ENCODE assay signal across 21 mouse cellular contexts in genomic region chr3:138813139-138813810, GRCm38 (mm10).
DNase-seq lines count a peak whose midpoint lies in the region; ATAC-seq and TF ChIP-seq lines count a peak whose summit lies in the region.
"Had no signal": no experiment of that assay in that cellular context is flagged by ENCODE, and none has a peak within 500 bp of the region (broad histone marks: within the 10 kb centered on the region; RNA-seq: fewer than 3 reads in every experiment).

No protein-coding gene starts in this region.

- 86% methylated on average over 13 of the region's 13 CpGs for WGBS in midbrain, embryonic 10.5 days
- WGBS in midbrain, embryonic 15.5 days, result 72% methylated on average over 13 of the region's 13 CpGs

- dilution Hi-C loops in CH12.LX (cut with MboI; ENCODE audit: extremely low pct_ligation_motif_present, extremely low pct_unique_long_range_greater_than_20kb, low sequenced_read_pairs), result no loop called here

- H3K36me3 ChIP-seq in midbrain, embryonic 10.5 days, result no peaks in the 10 kb centered on the region
- H3K36me3 ChIP-seq in midbrain, embryonic 15.5 days (replicated peaks), result no peaks in the 10 kb centered on the region
- peaks cover 0 to 19% of the 10 kb centered on the region in 2 experiments for H3K36me3 ChIP-seq in CH12.LX (replicated peaks in 1 of 2; ENCODE audit: control insufficient read depth in 1 of 2, insufficient read depth in 1 of 2, low read length in 1 of 2)
- H3K36me3 ChIP-seq: embryonic facial prominence, embryonic 13.5 days; G1E; hindbrain, embryonic 15.5 days; liver, embryonic 12.5 days; midbrain, embryonic 12.5 days had no signal

- H3K4me3 ChIP-seq in midbrain, embryonic 10.5 days, result no peak overlapping the region
- H3K4me3 ChIP-seq in midbrain, embryonic 15.5 days, result no peak overlapping the region
- peak overlapping the region in 2 of 3 experiments; percentile 7 to 23 for H3K4me3 ChIP-seq in CH12.LX (replicated peaks in 1 of 3; ENCODE audit: low read depth in 2 of 3, low read length in 2 of 3, poor library complexity in 1 of 3)
- H3K4me3 ChIP-seq: embryonic facial prominence, embryonic 13.5 days; heart, adult 2 months; hindbrain, embryonic 15.5 days; liver, embryonic 12.5 days; midbrain, embryonic 12.5 days; myocyte had no signal

- TF ChIP-seq CTCF in CH12.LX (conservative IDR thresholded peaks at IDR 0.05 in 1 of 2, IDR thresholded peaks at IDR 0.05 in 1 of 2; ENCODE audit: low read depth in 2 of 2, low read length in 2 of 2), result peak in 1 of 2 experiments; percentile 57; a peak in 2 of 4 replicates

- no peak for ATAC-seq in midbrain, embryonic 15.5 days (replicated peaks)
- ATAC-seq: liver, embryonic 12.5 days had no signal

- peak; percentile 51; the same call in 1 of the 2 replicates for TF ChIP-seq POLR2A in CH12.LX (IDR thresholded peaks at IDR 0.05; ENCODE audit: low read depth, low read length)

- in situ Hi-C loops in CH12.LX (cut with MboI; ENCODE audit: low pct_ligation_motif_present, low pct_unique_long_range_greater_than_20kb, low sequenced_read_pairs), result loop anchor here (10.0 kb wide), 1 partner anchor 82 kb away; no protein-coding TSS in a partner anchor

- peak; percentile 48 for TF ChIP-seq RAD21 in CH12.LX (IDR thresholded peaks at IDR 0.05; ENCODE audit: low read depth, low read length)

- peak; percentile 68 for DNase-seq in adrenal gland, adult 2 months
- DNase-seq in adrenal gland, postnatal 4 days (ENCODE audit: low spot score in 2 of 2), result no peak
- no peak for DNase-seq in midbrain, embryonic 10.5 days (ENCODE audit: low spot score)
- peak; percentile 67 for DNase-seq in CH12.LX (ENCODE audit: extremely low read depth)
- DNase-seq in adrenal gland, postnatal 10 days, result peak; percentile 25
- no peak for DNase-seq in ovary, adult 18-20 months (ENCODE audit: low spot score)
- no peak for DNase-seq in thymus, postnatal 25 days
- DNase-seq: cerebellum, adult 9-11 months; gastrocnemius, postnatal 10 days; heart, adult 2 months; lung, embryonic 14.5 days; lung, postnatal 4 days; right cerebral cortex, postnatal 14 days; thymus, postnatal 4 days had no signal

- no peak overlapping the region for H3K9ac ChIP-seq in midbrain, embryonic 15.5 days
- H3K9ac ChIP-seq in CH12.LX (ENCODE audit: insufficient read depth, low read depth), result no peak overlapping the region
- H3K9ac ChIP-seq: embryonic facial prominence, embryonic 13.5 days; hindbrain, embryonic 15.5 days; liver, embryonic 12.5 days; lung, embryonic 14.5 days; midbrain, embryonic 12.5 days had no signal

- H3K27me3 ChIP-seq in midbrain, embryonic 10.5 days (ENCODE audit: low read depth, poor library complexity, severe bottlenecking), result no peaks in the 10 kb centered on the region
- H3K27me3 ChIP-seq in midbrain, embryonic 15.5 days (replicated peaks), result no peaks in the 10 kb centered on the region
- H3K27me3 ChIP-seq in CH12.LX (replicated peaks), result no peaks in the 10 kb centered on the region
- H3K27me3 ChIP-seq: embryonic facial prominence, embryonic 13.5 days; hindbrain, embryonic 15.5 days; liver, embryonic 12.5 days; midbrain, embryonic 12.5 days had no signal

- no peaks in the 10 kb centered on the region for H3K9me3 ChIP-seq in midbrain, embryonic 10.5 days (replicated peaks)
- H3K9me3 ChIP-seq in midbrain, embryonic 15.5 days, result no peaks in the 10 kb centered on the region
- no peaks in the 10 kb centered on the region for H3K9me3 ChIP-seq in CH12.LX (replicated peaks; ENCODE audit: low read length)
- H3K9me3 ChIP-seq: embryonic facial prominence, embryonic 13.5 days; G1E; hindbrain, embryonic 15.5 days; liver, embryonic 12.5 days; midbrain, embryonic 12.5 days had no signal

- TF ChIP-seq EP300 in CH12.LX (IDR thresholded peaks at IDR 0.05; ENCODE audit: low read length), result peak; percentile 2; the same call in 1 of the 2 replicates

- H3K79me2 ChIP-seq in CH12.LX (replicated peaks; ENCODE audit: control insufficient read depth, extremely low read depth, insufficient read depth, poor library complexity, severe bottlenecking), result 0 out of 2 replicates have a peak, but pooled peaks cover 2% of the 10 kb centered on the region

- peaks cover 31% of the 10 kb centered on the region for H3K4me1 ChIP-seq in midbrain, embryonic 10.5 days
- H3K4me1 ChIP-seq in midbrain, embryonic 15.5 days, result peaks cover 9% of the 10 kb centered on the region; the same call in 1 of the 2 replicates
- peaks cover 13 to 60% of the 10 kb centered on the region in 2 experiments for H3K4me1 ChIP-seq in CH12.LX (ENCODE audit: control insufficient read depth in 1 of 2, insufficient read depth in 2 of 2)
- H3K4me1 ChIP-seq: embryonic facial prominence, embryonic 13.5 days; liver, embryonic 12.5 days had no signal

- H3K27ac ChIP-seq in midbrain, embryonic 10.5 days (replicated peaks), result peak overlapping the region; percentile 23; the same call in 1 of the 2 replicates
- H3K27ac ChIP-seq in midbrain, embryonic 15.5 days, result no peak overlapping the region
- 0 out of 2 replicates have a peak overlapping the region, but pooled peaks have one; percentile 3 for H3K27ac ChIP-seq in CH12.LX (ENCODE audit: insufficient read depth, low read depth)
- H3K27ac ChIP-seq: embryonic facial prominence, embryonic 13.5 days; heart, adult 2 months; hindbrain, embryonic 15.5 days; liver, embryonic 12.5 days; midbrain, embryonic 12.5 days had no signal

- H3K4me2 ChIP-seq in midbrain, embryonic 15.5 days, result no peak overlapping the region
- H3K4me2 ChIP-seq in CH12.LX (ENCODE audit: insufficient read depth, low read depth, poor library complexity, severe bottlenecking), result peak overlapping the region; percentile 52
- H3K4me2 ChIP-seq: embryonic facial prominence, embryonic 13.5 days; hindbrain, embryonic 15.5 days; liver, embryonic 12.5 days; lung, embryonic 14.5 days; midbrain, embryonic 12.5 days had no signal

TF ChIP-seq in CH12.LX, 34 proteins besides CTCF, POLR2A, EP300 and RAD21:
- no peak for TF ChIP-seq KAT2A (IDR thresholded peaks at IDR 0.05; ENCODE audit: insufficient replicate concordance, low read length)
- TF ChIP-seq BHLHE40 (IDR thresholded peaks at IDR 0.05; ENCODE audit: low read depth, low read length), result no peak
- TF ChIP-seq ZKSCAN1 (IDR thresholded peaks at IDR 0.05; ENCODE audit: borderline replicate concordance, low read depth, low read length), result no peak
- peak; percentile 61; the same call in 1 of the 2 replicates for TF ChIP-seq UBTF (IDR thresholded peaks at IDR 0.05; ENCODE audit: low read depth, low read length)
- no peak for TF ChIP-seq NELFE (IDR thresholded peaks at IDR 0.05; ENCODE audit: low read depth, low read length)
- TF ChIP-seq MXI1 (IDR thresholded peaks at IDR 0.05; ENCODE audit: low read depth, low read length), result peak; percentile 25; the same call in 1 of the 2 replicates
- 0 out of 2 replicates have a peak, but pooled peaks have one; percentile 50 for TF ChIP-seq MEF2A (IDR thresholded peaks at IDR 0.05; ENCODE audit: borderline replicate concordance, low read depth, low read length)
- TF ChIP-seq NRF1 (IDR thresholded peaks at IDR 0.05; ENCODE audit: low read depth, low read length), result no peak
- TF ChIP-seq MAX (IDR thresholded peaks at IDR 0.05; ENCODE audit: low read length), result no peak
- TF ChIP-seq SIN3A (IDR thresholded peaks at IDR 0.05; ENCODE audit: low read length), result no peak
- TF ChIP-seq ELF1 (IDR thresholded peaks at IDR 0.05; ENCODE audit: low read depth, low read length), result peak; percentile 34; the same call in 1 of the 2 replicates
- TF ChIP-seq SMC3 (IDR thresholded peaks at IDR 0.05; ENCODE audit: low read depth, low read length), result peak; percentile 53
- no peak for TF ChIP-seq ZC3H11A (IDR thresholded peaks at IDR 0.05; ENCODE audit: low read depth, low read length)
- TF ChIP-seq JUND (conservative IDR thresholded peaks at IDR 0.05; ENCODE audit: low read depth, low read length), result peak; percentile 71
- TF ChIP-seq PAX5 (IDR thresholded peaks at IDR 0.05; ENCODE audit: low read length), result no peak
- TF ChIP-seq TBP (conservative IDR thresholded peaks at IDR 0.05; ENCODE audit: low read depth, low read length), result 0 out of 2 replicates have a peak, but pooled peaks have one; percentile 36
- 0 out of 2 replicates have a peak, but pooled peaks have one; percentile 9 for TF ChIP-seq MAZ (IDR thresholded peaks at IDR 0.05; ENCODE audit: low read depth, low read length)
- TF ChIP-seq HCFC1 (IDR thresholded peaks at IDR 0.05; ENCODE audit: low read depth, low read length), result no peak
- no peak for TF ChIP-seq ETS1 (conservative IDR thresholded peaks at IDR 0.05; ENCODE audit: low read depth, low read length)
- peak; percentile 30; the same call in 1 of the 2 replicates for TF ChIP-seq MYC (IDR thresholded peaks at IDR 0.05; ENCODE audit: low read depth, low read length)
- TF ChIP-seq TCF12 (IDR thresholded peaks at IDR 0.05; ENCODE audit: low read depth, low read length), result peak; percentile 43; the same call in 1 of the 2 replicates
- TF ChIP-seq MAFK (IDR thresholded peaks at IDR 0.05; ENCODE audit: insufficient replicate concordance, low read length), result no peak
- TF ChIP-seq POLR2AphosphoS2 (IDR thresholded peaks at IDR 0.05; ENCODE audit: low read depth, low read length), result no peak
- TF ChIP-seq USF2 (conservative IDR thresholded peaks at IDR 0.05; ENCODE audit: low read depth, low read length), result no peak

Comparison
In these comparisons a context has a peak if more than half of its experiments do, and no peak if none do; other contexts are left out.
1. DNase-seq: peak in adrenal gland, adult 2 months (single experiment), CH12.LX (single experiment) and adrenal gland, postnatal 10 days (single experiment); none in adrenal gland, postnatal 4 days (0 of 2), midbrain, embryonic 10.5 days (single experiment), ovary, adult 18-20 months (single experiment) and thymus, postnatal 25 days (single experiment).
2. H3K4me3 ChIP-seq: peak in CH12.LX (2 of 3); none in midbrain, embryonic 10.5 days (single experiment) and midbrain, embryonic 15.5 days (single experiment).